Comparison of ENCODE assay signal across 10 mouse cellular contexts in genomic region chr3:145650298-145651011, GRCm38 (mm10). TPM values are rescaled to one million over a fixed set of nuclear protein-coding genes. Genes with fewer than 3 reads are reported as not detected.
DNase-seq lines count a peak whose midpoint lies in the region; ATAC-seq and TF ChIP-seq lines count a peak whose summit lies in the region.
"Had no signal": no experiment of that assay in that cellular context is flagged by ENCODE, and none has a peak within 500 bp of the region (broad histone marks: within the 10 kb centered on the region; RNA-seq: fewer than 3 reads in every experiment).

No protein-coding gene starts in this region.

- WGBS in spleen, adult 2 months = 6% methylated on average over 18 of the region's 18 CpGs
- 2% methylated on average over 18 of the region's 18 CpGs for WGBS in hindbrain, postnatal 0 days
- WGBS in liver, embryonic 14.5 days (ENCODE audit: insufficient replicate concordance) = 2% methylated on average over 18 of the region's 18 CpGs
- WGBS in olfactory bulb, adult 2 months = 3% methylated on average over 18 of the region's 18 CpGs

- 0 out of 2 replicates have a peak, but pooled peaks have one; percentile 1 for ATAC-seq in hindbrain, postnatal 0 days
- no peak for ATAC-seq in liver, embryonic 14.5 days (ENCODE audit: insufficient read depth)

- H3K4me3 ChIP-seq in spleen, adult 2 months (ENCODE audit: extremely low read depth, insufficient read depth, insufficient read length) = peak overlapping the region; percentile 14; the same call in 1 of the 2 replicates
- H3K4me3 ChIP-seq in hindbrain, postnatal 0 days (ENCODE audit: low read length) = peak overlapping the region; percentile 51
- peak overlapping the region; percentile 12 to 56; a peak in 2 of 4 replicates for H3K4me3 ChIP-seq in liver, embryonic 14.5 days (ENCODE audit: insufficient read depth in 1 of 2, low read depth in 2 of 2, low read length in 2 of 2)
- H3K4me3 ChIP-seq in olfactory bulb, adult 2 months (ENCODE audit: insufficient read depth, low read depth, low read length) = peak overlapping the region; percentile 52

- no peaks in the 10 kb centered on the region for H3K9me3 ChIP-seq in hindbrain, postnatal 0 days (ENCODE audit: low read length)
- no peaks in the 10 kb centered on the region for H3K9me3 ChIP-seq in liver, embryonic 14.5 days (ENCODE audit: control insufficient read depth, low read length)

- no peak overlapping the region for H3K9ac ChIP-seq in hindbrain, postnatal 0 days (replicated peaks; ENCODE audit: low read length)
- no peak overlapping the region for H3K9ac ChIP-seq in liver, embryonic 14.5 days (replicated peaks)

- no peak for DNase-seq in spleen, adult 2 months (ENCODE audit: low read depth in 1 of 2, low spot score in 2 of 2)
- DNase-seq in spleen, adult 18-20 months = no peak
- peak; percentile 50 for DNase-seq in gastrocnemius, postnatal 10 days
- peak; percentile 24 for DNase-seq in hindbrain, postnatal 0 days (ENCODE audit: low spot score)
- DNase-seq in liver, embryonic 14.5 days (ENCODE audit: low read depth in 3 of 3, low spot score in 3 of 3) = no peak
- no peak for DNase-seq in left cerebral cortex, postnatal 25 days (ENCODE audit: low spot score in 2 of 2)
- DNase-seq in thymus, postnatal 14 days = no peak

- H3K27ac ChIP-seq in spleen, adult 2 months (ENCODE audit: insufficient read depth, low read length) = peak overlapping the region; percentile 40
- no peak overlapping the region for H3K27ac ChIP-seq in hindbrain, postnatal 0 days
- H3K27ac ChIP-seq in liver, embryonic 14.5 days = no peak overlapping the region
- no peak overlapping the region for H3K27ac ChIP-seq in olfactory bulb, adult 2 months (ENCODE audit: insufficient read depth, low read depth, low read length)
- H3K27ac ChIP-seq: macrophage had no signal

- intact Hi-C loops in left cerebral cortex, postnatal 25 days (cut with DNase I) = loop anchor here (2.0 kb wide), 2 partner anchors 108 to 182 kb away; partner anchors contain the start of gene Ddah1

- H3K4me2 ChIP-seq in hindbrain, postnatal 0 days (ENCODE audit: low read depth, low read length) = peak overlapping the region; percentile 95
- peak overlapping the region; percentile 49 for H3K4me2 ChIP-seq in liver, embryonic 14.5 days (ENCODE audit: low read depth)

- H3K36me3 ChIP-seq in spleen, adult 2 months (ENCODE audit: control insufficient read depth, insufficient read depth, low read length) = no peaks in the 10 kb centered on the region
- H3K36me3 ChIP-seq in hindbrain, postnatal 0 days (ENCODE audit: insufficient read depth, low read length) = no peaks in the 10 kb centered on the region
- H3K36me3 ChIP-seq in liver, embryonic 14.5 days (replicated peaks; ENCODE audit: control insufficient read depth, insufficient read depth, low read depth) = no peaks in the 10 kb centered on the region
- H3K36me3 ChIP-seq: G1E had no signal

- TF ChIP-seq EP300 in liver, embryonic 14.5 days (IDR thresholded peaks at IDR 0.05; ENCODE audit: low read depth) = no peak

- no peak for TF ChIP-seq POLR2A in spleen, adult 2 months (IDR thresholded peaks at IDR 0.05; ENCODE audit: low read depth, low read length)
- TF ChIP-seq POLR2A in olfactory bulb, adult 2 months (IDR thresholded peaks at IDR 0.05; ENCODE audit: insufficient read depth, low read depth, low read length) = no peak

- H3K4me1 ChIP-seq in spleen, adult 2 months (ENCODE audit: control insufficient read depth, insufficient read depth, insufficient read length) = no peaks in the 10 kb centered on the region; the same call in 1 of the 2 replicates
- H3K4me1 ChIP-seq in hindbrain, postnatal 0 days (ENCODE audit: insufficient read depth, low read length) = peaks cover 23% of the 10 kb centered on the region
- peaks cover 0 to 4% of the 10 kb centered on the region in 2 experiments; a peak in 2 of 4 replicates for H3K4me1 ChIP-seq in liver, embryonic 14.5 days (replicated peaks; ENCODE audit: control insufficient read depth in 2 of 2, insufficient read depth in 2 of 2, low read length in 1 of 2)
- H3K4me1 ChIP-seq in olfactory bulb, adult 2 months (ENCODE audit: control insufficient read depth, insufficient read depth, low read length) = peaks cover 31% of the 10 kb centered on the region

- peaks cover 10% of the 10 kb centered on the region; the same call in 1 of the 2 replicates for H3K27me3 ChIP-seq in spleen, adult 2 months (ENCODE audit: control insufficient read depth, insufficient read depth, low read length)
- 0 out of 2 replicates have a peak, but pooled peaks cover 6% of the 10 kb centered on the region for H3K27me3 ChIP-seq in hindbrain, postnatal 0 days (ENCODE audit: insufficient read depth, low read length)
- H3K27me3 ChIP-seq in liver, embryonic 14.5 days (ENCODE audit: control insufficient read depth, insufficient read depth, low read length) = peaks cover 50% of the 10 kb centered on the region

- no peak for TF ChIP-seq CTCF in spleen, adult 2 months (IDR thresholded peaks at IDR 0.05; ENCODE audit: extremely low read depth, insufficient read depth, insufficient read length, insufficient replicate concordance)
- no peak for TF ChIP-seq CTCF in hindbrain, postnatal 0 days (IDR thresholded peaks at IDR 0.05; ENCODE audit: low read depth)
- TF ChIP-seq CTCF in liver, embryonic 14.5 days (IDR thresholded peaks at IDR 0.05; ENCODE audit: low read depth) = no peak
- no peak for TF ChIP-seq CTCF in olfactory bulb, adult 2 months (IDR thresholded peaks at IDR 0.05; ENCODE audit: insufficient read depth, low read depth, low read length)

RNA-seq across cellular contexts. Expression of gene Ccn1, which starts 0.7 kb away (rescaled TPM):
- polyA plus RNA-seq in spleen, adult 2 months (2012; rRNA removed) = 21.4 and 26.5 TPM in 2 replicates
- total RNA-seq in gastrocnemius, postnatal 10 days (2021) = 10 to 100 TPM; 27.6 to 37.1 TPM
- 2.9 and 8.2 TPM in 2 replicates for total RNA-seq in hindbrain, postnatal 0 days (2014; rRNA removed)
- 9.7 and 10.1 TPM in 2 replicates for polyA plus RNA-seq in hindbrain, postnatal 0 days (2015; fragmentation: Nextera tagmentation; extraction: Ambion mirVana)
- 2.8 and 3.0 TPM in 2 replicates for polyA plus RNA-seq in liver, embryonic 14.5 days (2012; rRNA removed)
- 3.2 and 4.3 TPM in 2 replicates for polyA plus RNA-seq in liver, embryonic 14.5 days (2014; fragmentation: Nextera tagmentation; extraction: Ambion mirVana)
- not detected in 2 replicates for polyA plus RNA-seq in olfactory bulb, adult 2 months (2012; ENCODE audit: insufficient read depth, insufficient read length, low replicate concordance, missing spikeins)
- 10 to 100 TPM in 1 of 2 experiments, 1 to 10 TPM in 1; 5.0 to 10.5 TPM for total RNA-seq in left cerebral cortex, postnatal 25 days (2021)
- total RNA-seq: G1E had no signal
- polyA plus RNA-seq: G1E had no signal

Comparison
In these comparisons a context has a peak if more than half of its experiments do, and no peak if none do; other contexts are left out.
1. DNase-seq: peak in gastrocnemius, postnatal 10 days (single experiment) and hindbrain, postnatal 0 days (single experiment); none in spleen, adult 2 months (0 of 2), spleen, adult 18-20 months (0 of 2), liver, embryonic 14.5 days (0 of 3), left cerebral cortex, postnatal 25 days (0 of 2) and thymus, postnatal 14 days (single experiment).
2. Peak in every context shown above with its lines, with median percentiles within 50 percentile points of each other: H3K4me3 ChIP-seq.